Mouse (Mus musculus) MN1 (cell line): ENCODE measurements around the gene Dock4.
"Not testable (repeated sequence)": the region's sequence is repeated elsewhere in the genome, so short reads cannot be mapped to it uniquely, and the experiment has no call there.

Source experiments
- DNase-seq: peaks from one replicate; pipeline ENCODE4 v3.0.0-alpha.2; 2016; ENCODE audit warnings: low spot score

The Dock4 gene

DNA sequence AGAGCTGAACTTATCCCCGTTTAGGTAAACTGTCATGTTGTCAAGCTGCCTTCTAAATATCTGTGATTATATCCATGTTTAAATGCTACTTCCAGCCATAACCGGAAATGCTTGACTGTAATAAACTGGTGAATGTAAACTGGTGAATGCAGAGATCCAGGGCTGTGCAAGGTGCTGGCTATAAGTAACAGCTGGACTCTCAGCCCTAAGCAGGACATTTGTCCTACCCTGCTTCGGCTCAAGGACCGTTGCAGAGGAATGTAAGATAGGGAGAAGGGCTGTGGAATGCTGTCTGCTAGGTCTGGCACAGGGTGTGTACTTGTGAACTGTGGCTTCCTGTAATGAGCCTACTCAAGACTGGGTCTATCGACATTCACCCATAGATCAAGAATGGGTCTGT, 377.9 kb downstream of the Dock4 start:
- DNase-seq: no peak

DNA sequence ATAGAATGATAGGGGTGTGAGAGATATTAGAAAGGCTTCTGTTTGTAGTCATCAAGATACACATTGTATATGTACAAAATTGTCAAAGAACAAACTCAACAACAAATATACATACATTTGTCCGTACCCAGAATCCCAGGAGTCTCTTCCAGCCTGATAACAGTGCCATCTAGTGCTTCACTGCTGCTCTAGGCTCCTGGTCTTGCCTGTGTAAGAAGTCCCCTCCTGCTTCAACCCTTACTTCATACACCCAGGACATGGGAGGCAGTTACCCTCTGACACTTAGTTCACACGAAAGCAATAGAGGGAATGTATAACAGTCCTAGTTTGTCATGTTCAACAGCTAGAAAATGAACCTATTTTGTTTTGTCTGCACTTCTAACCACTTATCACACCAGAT, 378.5 kb downstream of the Dock4 start:
- DNase-seq: no peak

DNA sequence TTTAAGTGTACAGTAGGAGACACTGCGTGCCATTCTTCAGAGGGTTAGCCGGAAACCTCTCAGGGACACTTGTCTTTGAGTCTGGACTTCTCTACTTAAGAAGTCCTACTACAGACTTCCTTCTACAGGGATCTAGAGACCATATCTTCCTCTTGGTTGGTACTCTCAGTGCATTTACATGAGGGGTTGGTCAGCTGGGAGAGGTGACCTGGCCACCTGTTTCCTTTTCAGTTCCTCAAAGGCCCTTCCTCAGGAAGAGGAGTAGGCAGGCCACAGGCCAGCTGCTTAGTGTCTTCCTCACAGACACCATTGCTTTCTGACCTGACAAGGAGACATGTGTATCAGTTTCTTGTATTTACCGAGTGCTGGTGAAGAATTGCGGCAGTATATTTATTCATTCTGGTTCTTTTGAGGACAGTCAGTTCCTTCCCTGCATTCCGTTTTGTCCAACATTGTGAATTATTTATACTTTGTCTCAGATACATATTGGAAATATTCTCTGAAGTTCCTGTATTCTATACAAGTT, 380.2 kb downstream of the Dock4 start:
- DNase-seq: no peak

GRCm38 (mm10) chr12:40826491-40826890, 380.7 kb downstream of the Dock4 start:
- no peak for DNase-seq

GRCm38 (mm10) chr12:40828025-40828424, 382.3 kb downstream of the Dock4 start:
- DNase-seq: no peak

- no peak for DNase-seq
Observed at GRCm38 (mm10) chr12:40829269-40829668, 383.5 kb downstream of the Dock4 start.

GRCm38 (mm10) chr12:40832157-40832556, 386.4 kb downstream of the Dock4 start:
- DNase-seq: no peak

DNA sequence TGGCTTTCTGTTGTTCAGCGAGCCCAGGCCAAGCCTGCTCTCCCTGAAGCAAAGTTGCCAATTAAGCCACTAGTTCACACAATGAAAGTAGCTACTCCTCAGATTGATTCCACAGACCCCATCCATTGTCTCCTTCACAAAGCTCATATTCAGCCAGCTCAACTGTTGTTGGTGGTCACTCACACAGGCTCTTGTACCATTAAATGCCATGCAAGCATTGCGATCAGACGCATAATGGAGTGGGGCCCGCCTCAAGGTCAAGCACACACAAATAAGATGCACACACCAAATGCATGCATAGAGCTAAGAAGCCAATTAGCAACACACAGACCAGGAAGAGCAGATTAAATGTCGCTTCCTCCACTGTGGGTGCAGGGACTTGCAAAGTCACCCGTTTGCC, 391.2 kb downstream of the Dock4 start:
- DNase-seq: no peak

DNA sequence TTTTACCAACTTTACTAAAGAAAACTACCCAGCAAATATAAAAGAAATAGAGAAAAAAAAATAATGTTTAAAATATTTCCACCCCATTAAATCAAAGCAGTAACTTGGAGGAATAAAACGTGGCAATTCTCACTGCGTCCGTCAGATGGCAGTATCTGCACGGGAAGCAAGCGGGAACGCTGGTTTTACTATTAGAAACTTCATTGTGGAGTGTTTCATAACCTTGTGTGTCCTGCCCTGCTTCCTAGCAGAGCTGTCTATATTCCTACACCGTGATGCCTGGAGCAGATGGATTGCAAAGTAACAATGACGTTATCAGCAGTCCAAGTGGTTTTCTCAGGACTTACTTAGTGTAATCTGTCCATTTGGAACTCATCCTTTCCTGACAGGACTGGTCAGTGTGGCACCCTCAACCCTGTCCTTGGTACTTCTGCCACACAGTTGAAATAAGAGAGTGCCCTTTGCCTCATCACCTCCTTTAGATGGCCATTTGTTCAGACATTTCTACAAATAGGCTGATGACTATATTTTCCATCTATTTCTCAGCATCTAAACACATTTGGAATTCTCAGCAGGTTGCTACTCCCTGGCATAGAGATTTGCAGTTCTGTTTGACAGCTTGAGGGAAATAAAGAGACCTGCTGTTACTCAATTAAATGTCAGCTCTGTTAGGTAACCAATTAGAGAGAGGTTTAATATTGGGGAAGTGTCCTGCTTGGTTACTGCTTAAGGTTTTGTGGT, 392.0 kb downstream of the Dock4 start:
- DNase-seq: peak; percentile 80

DNA sequence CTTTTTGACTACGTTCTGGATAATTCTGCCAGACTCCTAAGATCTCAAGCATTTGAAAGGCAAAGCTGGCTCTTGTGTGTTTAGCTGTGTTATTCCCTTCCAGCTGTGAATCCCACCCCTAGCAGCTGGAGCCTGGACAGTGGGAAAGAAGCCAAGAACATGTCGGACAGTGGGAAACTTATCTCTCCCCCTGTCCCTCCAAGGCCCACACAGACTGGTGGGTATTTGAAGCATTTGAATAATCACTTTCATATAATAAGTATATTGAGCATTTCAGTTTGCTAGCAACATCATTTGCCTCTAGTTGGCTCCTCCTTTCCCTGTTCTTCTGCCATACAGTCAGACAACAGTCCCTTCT, 392.6 kb downstream of the Dock4 start:
- DNase-seq: no peak

- DNase-seq: peak; percentile 81
Observed at GRCm38 (mm10) chr12:40838940-40839339, 393.2 kb downstream of the Dock4 start.

DNA sequence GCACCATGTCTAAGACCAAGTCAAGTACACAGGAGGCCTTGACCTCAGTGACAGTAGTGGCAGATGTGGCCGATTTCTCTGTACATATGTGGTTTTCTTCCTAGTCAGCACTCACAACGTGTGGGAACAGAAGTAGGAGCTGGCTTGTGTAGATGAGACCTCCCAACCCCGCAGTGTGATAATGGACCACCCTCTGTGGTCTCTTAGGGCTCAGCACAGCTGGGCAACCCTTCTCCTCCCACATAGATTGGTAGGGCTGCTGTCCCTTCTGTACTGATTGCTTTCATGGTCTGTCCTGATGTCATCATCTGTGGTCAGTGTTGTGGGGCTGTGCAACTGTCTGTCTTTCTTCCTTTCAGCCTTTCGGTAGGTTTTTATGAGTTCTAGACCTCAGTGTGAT, 394.1 kb downstream of the Dock4 start:
- DNase-seq: no peak

DNA sequence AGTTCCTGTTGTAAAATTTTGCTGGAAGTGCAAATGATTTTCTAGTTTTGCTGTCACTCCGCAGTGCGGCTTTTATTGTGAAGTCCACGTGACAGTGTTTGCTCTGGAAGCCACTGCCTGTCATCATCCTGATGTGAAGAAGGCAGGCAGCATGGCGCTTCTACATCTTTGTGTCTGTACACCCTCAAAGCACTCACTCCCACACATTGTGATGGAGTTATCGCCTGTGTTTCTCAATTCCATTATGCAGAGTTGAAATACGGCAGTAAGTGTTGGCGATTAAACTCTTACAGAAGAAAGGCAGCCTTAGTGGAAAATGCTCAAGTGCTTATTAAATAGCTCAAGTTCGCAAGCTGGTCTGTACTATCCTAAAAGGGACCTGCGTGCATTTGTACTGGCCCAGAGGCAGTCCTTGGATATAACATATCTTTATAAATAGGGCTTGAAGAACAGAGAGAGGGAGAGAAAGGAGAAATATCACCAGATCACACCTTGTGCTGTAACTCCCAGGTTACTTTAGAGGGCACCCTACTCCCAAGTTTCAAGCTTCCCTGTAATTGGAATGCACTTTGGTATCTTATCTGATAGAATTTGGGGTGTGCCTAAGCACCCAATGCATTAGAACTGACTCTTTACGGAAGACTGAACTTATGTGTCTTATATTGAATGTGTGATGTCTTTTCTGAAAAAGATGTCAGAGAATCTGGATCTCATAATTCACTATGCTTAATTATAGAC, 396.7 kb downstream of the Dock4 start:
- peak; percentile 26 for DNase-seq

GRCm38 (mm10) chr12:40842991-40843390, 397.2 kb downstream of the Dock4 start:
- no peak for DNase-seq

GRCm38 (mm10) chr12:40843474-40844080, 397.8 kb downstream of the Dock4 start:
- DNase-seq: no peak

- no peak for DNase-seq
Observed at GRCm38 (mm10) chr12:40844324-40844723, 398.6 kb downstream of the Dock4 start.

DNA sequence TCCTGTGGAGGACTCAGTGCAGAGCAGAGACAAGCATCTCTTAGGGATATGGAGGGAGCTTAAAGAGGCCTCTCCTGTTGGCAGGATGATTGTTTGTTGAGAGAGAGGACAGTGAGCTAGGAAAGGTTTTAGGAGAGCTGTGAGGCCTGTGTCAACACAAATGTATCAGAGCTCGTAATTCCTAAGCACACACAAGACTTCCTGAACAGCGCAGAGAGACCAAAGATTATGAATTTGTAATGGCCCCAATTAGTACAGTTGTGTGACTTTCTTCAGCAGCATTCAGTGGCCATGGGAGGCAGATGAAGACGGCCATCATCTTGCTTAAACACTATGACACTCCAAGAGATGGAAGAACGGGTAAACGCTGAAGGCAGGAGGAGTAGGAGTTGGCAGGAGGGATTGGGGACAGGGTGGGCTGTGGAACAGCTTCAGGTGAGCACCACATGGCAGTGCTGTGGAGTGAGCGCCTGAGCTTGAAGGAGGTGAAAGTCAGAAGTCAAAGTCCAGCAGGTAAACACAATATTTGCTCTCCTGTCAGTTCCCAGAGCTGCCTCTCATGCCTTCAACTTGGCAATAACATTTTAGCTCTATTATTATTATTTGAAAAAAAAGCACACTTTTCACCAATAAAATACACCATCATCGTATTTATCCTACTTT, 409.1 kb downstream of the Dock4 start:
- DNase-seq: no peak

DNA sequence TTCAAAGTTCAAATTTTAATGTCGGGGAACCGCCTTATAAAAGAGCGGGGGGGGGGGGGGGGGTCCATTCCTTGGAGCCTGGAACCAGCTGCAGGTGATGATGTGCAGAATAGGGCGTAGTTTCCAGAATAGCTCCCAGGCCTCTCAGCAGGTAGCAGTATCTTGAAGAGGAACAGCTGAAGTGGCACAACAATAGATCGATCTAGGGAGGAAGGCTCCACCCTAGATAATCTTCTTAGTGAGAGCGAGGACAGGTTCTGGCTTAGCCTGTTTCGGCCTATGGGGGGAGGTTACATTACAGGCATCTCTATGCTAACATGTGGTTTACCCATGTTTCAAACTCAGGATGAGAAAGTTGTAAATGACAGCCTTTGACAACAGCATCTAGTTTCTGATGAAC, 411.7 kb downstream of the Dock4 start:
- DNase-seq: no peak

DNA sequence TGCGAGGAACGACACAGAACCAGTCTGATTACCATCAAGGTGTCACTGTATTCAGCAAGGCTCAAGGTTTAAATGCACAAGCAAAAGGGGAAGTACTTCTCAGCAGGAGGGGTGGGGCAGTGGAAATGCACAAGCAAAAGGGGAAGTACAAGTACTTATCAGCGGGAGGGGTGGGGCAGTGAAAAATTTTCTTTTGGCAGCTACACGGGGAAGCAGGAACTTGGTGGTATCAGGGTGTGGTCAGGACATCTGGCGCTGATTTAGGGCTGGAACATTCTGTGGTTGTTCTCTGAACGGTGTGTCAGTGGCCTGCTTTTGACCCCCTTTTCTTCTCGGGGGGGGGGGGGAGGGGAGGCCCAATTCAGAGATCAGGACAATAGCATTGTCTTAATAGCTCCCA, 413.0 kb downstream of the Dock4 start:
- not testable (repeated sequence) for DNase-seq

DNA sequence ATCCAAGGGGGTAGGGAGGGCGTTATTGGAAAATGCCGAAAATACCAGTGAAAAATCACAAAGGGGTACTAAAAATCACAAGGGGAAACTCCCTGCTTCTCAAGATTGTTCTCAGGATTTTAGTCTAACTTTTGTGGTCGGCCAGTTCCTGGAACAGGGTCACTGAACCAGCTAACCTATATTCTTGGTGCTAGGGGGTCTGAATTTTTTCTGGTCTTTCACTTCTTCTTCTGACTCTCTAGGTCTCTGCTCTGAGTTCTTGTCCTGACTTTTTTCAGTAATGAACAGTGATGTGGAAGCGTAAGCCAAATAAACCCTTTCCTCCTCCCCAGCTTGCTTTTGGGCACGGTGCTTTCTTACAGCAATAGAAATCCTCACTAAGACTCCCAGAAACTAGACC, 424.6 kb downstream of the Dock4 start:
- no peak for DNase-seq

DNA sequence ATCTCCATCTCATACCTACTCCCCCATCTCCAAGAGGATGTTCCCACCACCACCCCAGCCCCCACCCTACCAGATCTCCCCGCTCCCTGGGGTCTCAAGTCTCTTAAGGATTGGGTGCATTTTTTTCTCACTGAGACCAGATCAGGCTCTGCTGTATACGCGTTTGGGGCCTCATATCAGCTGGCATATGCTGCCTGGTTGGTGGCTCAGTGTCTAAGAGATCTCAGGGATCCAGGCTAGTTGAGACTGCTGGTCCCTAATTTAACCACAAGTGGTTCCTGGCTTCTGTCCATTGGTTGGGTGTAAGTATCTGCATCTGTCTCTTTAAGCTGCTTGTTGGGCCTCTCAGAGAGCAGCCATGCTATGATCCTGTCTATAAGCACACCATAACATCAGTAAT, 427.0 kb downstream of the Dock4 start:
- DNase-seq: no peak

- not testable (repeated sequence) for DNase-seq
Observed at GRCm38 (mm10) chr12:40873267-40873666, 427.5 kb downstream of the Dock4 start.

GRCm38 (mm10) chr12:40884976-40885375, 439.2 kb downstream of the Dock4 start:
- DNase-seq: no peak
